Mouse (Mus musculus) embryonic facial prominence, embryonic 12.5 days (tissue): Measurements from ENCODE around the gene Gpr150. TPM values are rescaled to one million over a fixed set of nuclear protein-coding genes. Genes with fewer than 3 reads are reported as not detected.

ENCODE experiments used
- polyA plus RNA-seq: library from polyadenylated mRNA; unstranded; fragments of >200 nt; fragmentation: Nextera tagmentation; extraction: Ambion mirVana; gene quantifications from 2 replicates; pipeline ENCODE4 v1.2.1, GENCODE M21; 2016

Gene Gpr150
- polyA plus RNA-seq, 1 experiment from 2014 or later = 0.22 TPM

Other genes with a start within 250 kb of the Gpr150 start
- 30.0 and 30.5 TPM in 2 replicates for gene Glrx, start 217.1 kb downstream of the Gpr150 start, polyA plus RNA-seq
- 66.1 and 71.3 TPM in 2 replicates for gene Rhobtb3, start 113.1 kb downstream of the Gpr150 start, polyA plus RNA-seq
- gene Spata9, start 89.8 kb downstream of the Gpr150 start, polyA plus RNA-seq = 0.67 and 1.2 TPM in 2 replicates
- gene Rfesd, start 38.3 kb downstream of the Gpr150 start, polyA plus RNA-seq = 20.5 and 21.3 TPM in 2 replicates
- gene Arsk, start 41.7 kb upstream of the Gpr150 start, polyA plus RNA-seq = 7.1 and 8.0 TPM in 2 replicates
- gene Ttc37, start 41.7 kb upstream of the Gpr150 start, polyA plus RNA-seq = 20.1 and 20.5 TPM in 2 replicates
- not detected in 2 replicates for gene Fam81b, start 248.1 kb upstream of the Gpr150 start, polyA plus RNA-seq